Mouse (Mus musculus) v-Abl transformed pro-B cells (cell line): Measurements from ENCODE around the gene Rgma.

Experiments used
- in situ Hi-C, 2 experiments: fragments of 400-800 bp; cut with MboI; formaldehyde crosslinking; loops; one replicate each; pipeline ENCODE4 v1.15.1; 2025; ENCODE audit not compliant: unreplicated experiment in 2 of 2

Rgma gene

GRCm38 (mm10) chr7:73426752-73427386 is 51.6 kb downstream of the Rgma start:
- in situ Hi-C loops, result no loop called here

- in situ Hi-C loops, result no loop called here
Observed at GRCm38 (mm10) chr7:73427794-73428193, 52.5 kb downstream of the Rgma start.

GRCm38 (mm10) chr7:73428525-73428924 is 53.2 kb downstream of the Rgma start:
- in situ Hi-C loops, result no loop called here

GRCm38 (mm10) chr7:73433637-73434335 is 58.5 kb downstream of the Rgma start:
- in situ Hi-C loops, result no loop called here

GRCm38 (mm10) chr7:73434336-73434677 is 59.0 kb downstream of the Rgma start:
- in situ Hi-C loops, result no loop called here

- in situ Hi-C loops, result no loop called here
Observed at GRCm38 (mm10) chr7:73435685-73436084, 60.4 kb downstream of the Rgma start.

- in situ Hi-C loops, result loop anchor here (5.0 kb wide), 3 partner anchors 40 to 185 kb away; no protein-coding TSS in a partner anchor
Observed at GRCm38 (mm10) chr7:73441802-73442201, 66.5 kb downstream of the Rgma start.

- in situ Hi-C loops, result loop anchor here (5.0 kb wide), 3 partner anchors 40 to 185 kb away; no protein-coding TSS in a partner anchor
Observed at GRCm38 (mm10) chr7:73442246-73442645, 66.9 kb downstream of the Rgma start.

- in situ Hi-C loops, result loop anchor here in 1 of 2 experiments (10.0 kb wide), 1 partner anchor 53 kb away; no protein-coding TSS in a partner anchor
Observed at GRCm38 (mm10) chr7:73451594-73451993, 76.3 kb downstream of the Rgma start.

GRCm38 (mm10) chr7:73452187-73452808 is 77.0 kb downstream of the Rgma start:
- in situ Hi-C loops, result loop anchor here in 1 of 2 experiments (10.0 kb wide), 1 partner anchor 53 kb away; no protein-coding TSS in a partner anchor

GRCm38 (mm10) chr7:73454113-73454512 is 78.8 kb downstream of the Rgma start:
- in situ Hi-C loops, result loop anchor here in 1 of 2 experiments (10.0 kb wide), 1 partner anchor 51 kb away; no protein-coding TSS in a partner anchor

- in situ Hi-C loops, result no loop called here
Observed at GRCm38 (mm10) chr7:73463546-73463945, 88.2 kb downstream of the Rgma start.

GRCm38 (mm10) chr7:73467741-73468140 is 92.4 kb downstream of the Rgma start:
- in situ Hi-C loops, result no loop called here
